In genomic region chr2:153338361-153339350, GRCm38 (mm10) we compare ENCODE assay signal across 12 mouse cellular contexts. TPM values are rescaled to one million over a fixed set of nuclear protein-coding genes. Genes with fewer than 3 reads are reported as not detected.
A peak's percentile ranks its signal among the peaks of the same experiment; 100 is the strongest.
DNase-seq lines count a peak whose midpoint lies in the region; ATAC-seq and TF ChIP-seq lines count a peak whose summit lies in the region.
"Had no signal": no experiment of that assay in that cellular context is flagged by ENCODE, and none has a peak within 500 bp of the region (broad histone marks: within the 10 kb centered on the region; RNA-seq: fewer than 3 reads in every experiment).

No protein-coding gene starts in this region.

- no peak for TF ChIP-seq POLR2A in myocyte (IDR thresholded peaks at IDR 0.05; ENCODE audit: insufficient read length, low read depth)

- H3K9ac ChIP-seq in limb, embryonic 13.5 days, result no peak overlapping the region
- H3K9ac ChIP-seq: forebrain, embryonic 15.5 days; hindbrain, embryonic 14.5 days had no signal

- H3K27ac ChIP-seq in limb, embryonic 13.5 days, result peak overlapping the region; percentile 22; the same call in 1 of the 2 replicates
- no peak overlapping the region for H3K27ac ChIP-seq in limb, embryonic 10.5 days
- H3K27ac ChIP-seq: forebrain, embryonic 15.5 days; hindbrain, embryonic 14.5 days had no signal

- H3K79me2 ChIP-seq in myocyte (ENCODE audit: control insufficient read depth, insufficient read depth), result no peaks in the 10 kb centered on the region

- H3ac ChIP-seq in myocyte (ENCODE audit: control insufficient read depth, insufficient read length), result no peak overlapping the region

- 84% methylated on average over 9 of the region's 9 CpGs for WGBS in limb, embryonic 13.5 days
- 90% methylated on average over 9 of the region's 9 CpGs for WGBS in limb, embryonic 10.5 days

- no peaks in the 10 kb centered on the region for H3K27me3 ChIP-seq in limb, embryonic 13.5 days
- no peaks in the 10 kb centered on the region for H3K27me3 ChIP-seq in limb, embryonic 10.5 days (ENCODE audit: low read depth, poor library complexity, severe bottlenecking)
- no peaks in the 10 kb centered on the region for H3K27me3 ChIP-seq in myocyte (ENCODE audit: control insufficient read depth, insufficient read depth, insufficient read length)
- H3K27me3 ChIP-seq: forebrain, embryonic 15.5 days had no signal

- no peak overlapping the region for H3K4me3 ChIP-seq in limb, embryonic 13.5 days
- no peak overlapping the region for H3K4me3 ChIP-seq in limb, embryonic 10.5 days
- H3K4me3 ChIP-seq in myocyte, result no peak overlapping the region
- H3K4me3 ChIP-seq: forebrain, embryonic 15.5 days had no signal

- no peak for DNase-seq in limb, embryonic 10.5 days (ENCODE audit: low spot score)
- DNase-seq in CD4-positive, CD25-positive, alpha-beta regulatory T cell, adult 2 months (ENCODE audit: low read depth, low spot score), result peak; percentile 52
- no peak for DNase-seq in right cerebral cortex, postnatal 10 days (ENCODE audit: low spot score in 2 of 2)
- no peak for DNase-seq in kidney, postnatal 25 days
- DNase-seq: cerebellum, adult 8-10 months; kidney, adult 8-10 months; lung, adult 2 months had no signal

- no peaks in the 10 kb centered on the region for H3K9me3 ChIP-seq in limb, embryonic 13.5 days
- no peaks in the 10 kb centered on the region for H3K9me3 ChIP-seq in limb, embryonic 10.5 days (replicated peaks)
- H3K9me3 ChIP-seq: forebrain, embryonic 15.5 days had no signal

- H3K4me1 ChIP-seq in limb, embryonic 13.5 days, result no peaks in the 10 kb centered on the region
- H3K4me1 ChIP-seq in limb, embryonic 10.5 days, result peaks cover 5% of the 10 kb centered on the region; the same call in 1 of the 2 replicates
- H3K4me1 ChIP-seq: forebrain, embryonic 15.5 days had no signal

- no peak overlapping the region for H3K4me2 ChIP-seq in limb, embryonic 13.5 days (replicated peaks)
- peak overlapping the region; percentile 33 for H3K4me2 ChIP-seq in myocyte (ENCODE audit: low read depth)
- H3K4me2 ChIP-seq: forebrain, embryonic 15.5 days; hindbrain, embryonic 14.5 days had no signal

- H3K36me3 ChIP-seq in limb, embryonic 13.5 days, result peaks cover 13% of the 10 kb centered on the region; the same call in 1 of the 2 replicates
- peaks cover 17% of the 10 kb centered on the region for H3K36me3 ChIP-seq in limb, embryonic 10.5 days
- no peaks in the 10 kb centered on the region for H3K36me3 ChIP-seq in myocyte (ENCODE audit: control insufficient read depth, insufficient read depth)
- H3K36me3 ChIP-seq: forebrain, embryonic 15.5 days had no signal

- no peak for ATAC-seq in limb, embryonic 13.5 days (ENCODE audit: low FRiP score, low read depth)
- ATAC-seq in common myeloid progenitor, adult 5-6 weeks (replicated peaks; ENCODE audit: low read depth, poor library complexity, severe bottlenecking), result peak; percentile 40
- ATAC-seq: forebrain, embryonic 15.5 days had no signal

TF ChIP-seq in myocyte, 11 proteins besides CTCF, POLR2A, EP300 and RAD21:
- TF ChIP-seq USF1 (IDR thresholded peaks at IDR 0.05; ENCODE audit: low read depth) (no peak), MYOG (IDR thresholded peaks at IDR 0.05; ENCODE audit: control insufficient read depth in 1 of 3, insufficient read depth in 1 of 3, insufficient read length in 2 of 3, low read depth in 2 of 3) (peak in 1 of 3 experiments; percentile 24), TCF12 (IDR thresholded peaks at IDR 0.05; ENCODE audit: insufficient read depth, poor library complexity, severe bottlenecking) (no peak), MYOD1 (IDR thresholded peaks at IDR 0.05; ENCODE audit: control insufficient read depth in 1 of 3, insufficient read length in 2 of 3, low read depth in 2 of 3) (peak in 2 of 3 experiments; percentile 23 to 44), E2F4 (IDR thresholded peaks at IDR 0.05; ENCODE audit: insufficient read depth) (no peak), MAX (IDR thresholded peaks at IDR 0.05; ENCODE audit: low read depth) (no peak), POLR2AphosphoS2 (IDR thresholded peaks at IDR 0.05; ENCODE audit: insufficient read length, low read depth) (no peak), REST (IDR thresholded peaks at IDR 0.05; ENCODE audit: insufficient read depth, insufficient read length) (no peak), TCF3 (IDR thresholded peaks at IDR 0.05; ENCODE audit: insufficient read length, low read depth) (no peak), CEBPB (IDR thresholded peaks at IDR 0.05; ENCODE audit: insufficient read depth, poor library complexity, severe bottlenecking) (peak; percentile 52), SRF (IDR thresholded peaks at IDR 0.05; ENCODE audit: control insufficient read depth, insufficient read length, low read depth) (no peak)

RNA-seq across cellular contexts. Expression of gene Asxl1, which starts 7.0 kb away (rescaled TPM):
- polyA plus RNA-seq in limb, embryonic 13.5 days (2015; fragmentation: Nextera tagmentation; extraction: Ambion mirVana), result 13.2 and 14.2 TPM in 2 replicates
- polyA plus RNA-seq in limb, embryonic 10.5 days (2016; fragmentation: Nextera tagmentation; extraction: Ambion mirVana), result 17.0 and 17.2 TPM in 2 replicates
- total RNA-seq in common myeloid progenitor, adult 5-6 weeks (2017), result 27.6 and 42.3 TPM in 2 replicates
- polyA plus RNA-seq in myocyte (2012; fragmentation: generic; extraction: Trizol), result 15.4 TPM

RNA-seq across cellular contexts. Expression of gene Kif3b, which starts 47.4 kb away (rescaled TPM):
- polyA plus RNA-seq in limb, embryonic 13.5 days (2015; fragmentation: Nextera tagmentation; extraction: Ambion mirVana), result 6.0 and 6.3 TPM in 2 replicates
- polyA plus RNA-seq in limb, embryonic 10.5 days (2016; fragmentation: Nextera tagmentation; extraction: Ambion mirVana), result 4.8 and 5.4 TPM in 2 replicates
- total RNA-seq in common myeloid progenitor, adult 5-6 weeks (2017), result 12.3 and 13.2 TPM in 2 replicates
- polyA plus RNA-seq in myocyte (2012; fragmentation: generic; extraction: Trizol), result 10.8 TPM
